8 mouse cellular contexts compared by ENCODE assay signal in the genomic region with DNA sequence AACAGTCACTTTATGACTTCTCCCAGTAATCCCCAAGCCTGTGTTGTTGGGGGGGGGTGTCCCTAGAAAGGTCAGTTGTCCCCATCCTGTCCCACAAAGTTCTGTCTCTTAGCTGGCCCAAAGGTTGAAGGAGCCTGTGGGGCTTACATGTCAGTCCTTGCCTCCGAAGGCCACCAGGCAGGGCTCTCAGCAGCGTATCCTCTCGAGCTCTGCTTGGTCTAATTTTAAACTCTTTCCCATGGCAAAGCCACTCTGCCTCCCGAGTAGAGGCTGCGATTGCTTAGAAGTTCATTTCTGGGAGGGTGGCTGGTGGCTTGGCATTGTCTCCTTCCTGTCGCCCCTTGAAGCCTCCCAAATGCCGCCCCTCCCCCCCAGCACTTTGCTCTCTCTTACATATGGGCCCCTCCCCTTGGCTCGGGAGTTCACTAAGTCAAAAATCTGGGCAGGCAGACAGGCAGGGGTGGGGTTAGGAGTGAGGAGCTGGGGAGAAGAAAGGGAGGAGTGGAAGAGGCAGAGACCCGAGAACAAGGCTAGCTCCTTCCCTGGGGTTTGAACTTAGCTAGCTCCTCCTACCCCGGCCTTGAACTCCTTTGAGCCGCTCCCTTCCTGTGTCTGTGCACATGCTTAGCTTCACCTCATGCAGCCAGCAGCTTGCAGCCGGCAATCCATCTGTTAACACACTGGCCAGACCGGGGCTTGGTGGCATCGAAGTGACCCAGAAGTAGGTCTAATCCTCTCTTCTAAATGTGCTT.
DNase-seq lines count a peak whose midpoint lies in the region; ATAC-seq lines count a peak whose summit lies in the region.

No protein-coding gene starts in this region.

- no peaks in the 10 kb centered on the region for H3K27me3 ChIP-seq in hindbrain, embryonic 13.5 days

- no peak overlapping the region; the same call in 1 of the 2 replicates for H3K9ac ChIP-seq in hindbrain, embryonic 13.5 days

- ATAC-seq in hindbrain, embryonic 13.5 days (ENCODE audit: low FRiP score): no peak

- H3K4me2 ChIP-seq in hindbrain, embryonic 13.5 days: no peak overlapping the region

- H3K4me3 ChIP-seq in hindbrain, embryonic 13.5 days: no peak overlapping the region

- WGBS in hindbrain, embryonic 13.5 days: 12% methylated on average over 14 of the region's 14 CpGs

- no peaks in the 10 kb centered on the region for H3K9me3 ChIP-seq in hindbrain, embryonic 13.5 days

- peak; percentile 3 to 21 for DNase-seq in spleen, postnatal 36 days (ENCODE audit: low spot score in 2 of 2)
- DNase-seq in spleen, adult 12 weeks (ENCODE audit: low spot score): no peak
- DNase-seq in gastrocnemius, adult 18-20 months (ENCODE audit: low spot score): peak; percentile 77
- peak; percentile 41 for DNase-seq in liver
- peak; percentile 59 for DNase-seq in neural tube, embryonic 10.5 days (ENCODE audit: extremely low spot score, low spot score)
- peak; percentile 35 for DNase-seq in urinary bladder, adult 2 months (ENCODE audit: low spot score)
- no peak for DNase-seq in layer of hippocampus, adult 11-12 months (ENCODE audit: low spot score)

- peaks cover 63% of the 10 kb centered on the region for H3K4me1 ChIP-seq in hindbrain, embryonic 13.5 days (replicated peaks)

- H3K27ac ChIP-seq in hindbrain, embryonic 13.5 days: 0 out of 2 replicates have a peak overlapping the region, but pooled peaks have one; percentile 30

- no peaks in the 10 kb centered on the region for H3K36me3 ChIP-seq in hindbrain, embryonic 13.5 days

Comparison
In these comparisons a context has a peak if more than half of its experiments do, and no peak if none do; other contexts are left out.
1. DNase-seq: peak in spleen, postnatal 36 days (2 of 2), gastrocnemius, adult 18-20 months (single experiment), liver (single experiment), neural tube, embryonic 10.5 days (single experiment) and urinary bladder, adult 2 months (single experiment); none in spleen, adult 12 weeks (single experiment) and layer of hippocampus, adult 11-12 months (single experiment).